Comparison of ENCODE assay signal across 10 mouse cellular contexts in genomic region chr1:182130830-182131229, GRCm38 (mm10). TPM values are rescaled to one million over a fixed set of nuclear protein-coding genes. Genes with fewer than 3 reads are reported as not detected.
DNase-seq lines count a peak whose midpoint lies in the region; ATAC-seq and TF ChIP-seq lines count a peak whose summit lies in the region.
"Had no signal": no experiment of that assay in that cellular context is flagged by ENCODE, and none has a peak within 500 bp of the region (broad histone marks: within the 10 kb centered on the region; RNA-seq: fewer than 3 reads in every experiment).

No protein-coding gene starts in this region.

- no peaks in the 10 kb centered on the region for H3K27me3 ChIP-seq in liver, adult 2 months (ENCODE audit: control insufficient read depth, insufficient read depth, low read length)
- no peaks in the 10 kb centered on the region for H3K27me3 ChIP-seq in liver, embryonic 11.5 days (replicated peaks; ENCODE audit: control insufficient read depth, insufficient read depth, low read length)
- H3K27me3 ChIP-seq in splenic B cell, adult 2 months (ENCODE audit: control insufficient read depth, insufficient read depth, low read length, poor library complexity, severe bottlenecking): no peaks in the 10 kb centered on the region
- H3K27me3 ChIP-seq: embryonic facial prominence, embryonic 13.5 days had no signal

- TF ChIP-seq POLR2A in liver, adult 2 months (IDR thresholded peaks at IDR 0.05; ENCODE audit: extremely low read depth, insufficient read depth, low read length): no peak
- no peak for TF ChIP-seq POLR2A in embryonic fibroblast, embryonic 13.5 days (IDR thresholded peaks at IDR 0.05; ENCODE audit: low read depth, low read length)

- no peaks in the 10 kb centered on the region for H3K9me3 ChIP-seq in liver, embryonic 11.5 days (ENCODE audit: control insufficient read depth, low read length)
- H3K9me3 ChIP-seq: embryonic facial prominence, embryonic 13.5 days; G1E had no signal

- peaks cover 17% of the 10 kb centered on the region; the same call in 1 of the 2 replicates for H3K36me3 ChIP-seq in liver, adult 2 months (ENCODE audit: control insufficient read depth, insufficient read depth, low read length)
- H3K36me3 ChIP-seq in liver, embryonic 11.5 days (ENCODE audit: control insufficient read depth, insufficient read depth, low read length): peaks cover 13% of the 10 kb centered on the region; the same call in 1 of the 2 replicates
- peaks cover 1% of the 10 kb centered on the region for H3K36me3 ChIP-seq in splenic B cell, adult 2 months (ENCODE audit: control insufficient read depth, insufficient read depth, low read length, poor library complexity, severe bottlenecking)

- peak; percentile 82 for TF ChIP-seq CTCF in liver, adult 2 months (IDR thresholded peaks at IDR 0.05; ENCODE audit: low read depth, low read length)
- TF ChIP-seq CTCF in embryonic fibroblast, embryonic 13.5 days (IDR thresholded peaks at IDR 0.05; ENCODE audit: borderline replicate concordance, insufficient read depth, low read length): peak; percentile 54; the same call in 1 of the 2 replicates

- H3K27ac ChIP-seq in liver, adult 2 months (replicated peaks; ENCODE audit: insufficient read depth, low read depth, low read length): no peak overlapping the region
- H3K27ac ChIP-seq in liver, embryonic 11.5 days (ENCODE audit: low read depth, low read length): no peak overlapping the region
- H3K27ac ChIP-seq in embryonic fibroblast, embryonic 13.5 days (ENCODE audit: insufficient read depth, low read length): no peak overlapping the region
- H3K27ac ChIP-seq: embryonic facial prominence, embryonic 13.5 days had no signal

- H3K4me2 ChIP-seq in liver, embryonic 11.5 days: no peak overlapping the region
- H3K4me2 ChIP-seq: embryonic facial prominence, embryonic 13.5 days had no signal

- H3K9ac ChIP-seq in liver, adult 2 months (ENCODE audit: low read depth, low read length): no peak overlapping the region
- no peak overlapping the region for H3K9ac ChIP-seq in liver, embryonic 11.5 days (ENCODE audit: low read depth, low read length)
- H3K9ac ChIP-seq: embryonic facial prominence, embryonic 13.5 days had no signal

- peaks cover 16% of the 10 kb centered on the region; the same call in 1 of the 2 replicates for H3K4me1 ChIP-seq in liver, adult 2 months (ENCODE audit: control insufficient read depth, insufficient read depth, low read length)
- H3K4me1 ChIP-seq in liver, embryonic 11.5 days (replicated peaks; ENCODE audit: control insufficient read depth, insufficient read depth, low read length): peaks cover 5% of the 10 kb centered on the region
- H3K4me1 ChIP-seq in embryonic fibroblast, embryonic 13.5 days (ENCODE audit: control insufficient read depth, insufficient read depth, low read length): 0 out of 2 replicates have a peak, but pooled peaks cover 4% of the 10 kb centered on the region

- 68% methylated on average over 2 of the region's 2 CpGs for whole genome bisulfite sequencing in liver, adult 2 months
- WGBS in liver, embryonic 11.5 days: 46% methylated on average over 2 of the region's 2 CpGs

- no peak for ATAC-seq in liver, embryonic 11.5 days (replicated peaks; ENCODE audit: low FRiP score)

- no peak overlapping the region for H3K4me3 ChIP-seq in liver, adult 2 months (ENCODE audit: insufficient read depth, low read depth, low read length)
- H3K4me3 ChIP-seq in liver, embryonic 11.5 days (ENCODE audit: low read depth, low read length): no peak overlapping the region
- H3K4me3 ChIP-seq in embryonic fibroblast, embryonic 13.5 days (ENCODE audit: insufficient read depth, low read length): no peak overlapping the region
- H3K4me3 ChIP-seq: embryonic facial prominence, embryonic 13.5 days had no signal

- H3K79me2 ChIP-seq in liver, adult 2 months (ENCODE audit: control insufficient read depth, insufficient read depth, low read length): peaks cover 21% of the 10 kb centered on the region

- peak; percentile 35 to 51 for DNase-seq in adrenal gland, postnatal 36 days
- no peak for DNase-seq in adrenal gland, adult 8-10 months
- peak; percentile 18 for DNase-seq in liver, adult 2 months (ENCODE audit: extremely low read depth, low read depth, low spot score)
- DNase-seq in liver, embryonic 11.5 days (ENCODE audit: low spot score): no peak
- DNase-seq in splenic B cell, adult 2 months (ENCODE audit: low read depth, low spot score): peak; percentile 64
- no peak for DNase-seq in Muller cell, postnatal 12 days (ENCODE audit: inconsistent ontology term)
- DNase-seq in right cerebral cortex, postnatal 36 days (ENCODE audit: low spot score in 2 of 2): no peak

RNA-seq across cellular contexts. Expression of gene Srp9, which starts 6.3 kb away (rescaled TPM):
- 10 to 100 TPM; 57.1 to 72.5 TPM for total RNA-seq in adrenal gland, postnatal 36 days (2021)
- total RNA-seq in adrenal gland, adult 8-10 months (2022): 10 to 100 TPM; 53.2 to 85.2 (median 69.2) TPM
- 109 and 110 TPM in 2 replicates for total RNA-seq in liver, adult 2 months (2014; rRNA removed)
- polyA plus RNA-seq in liver, adult 2 months (2012; rRNA removed): 47.7 TPM in 2 replicates
- 147 and 160 TPM in 2 replicates for polyA plus RNA-seq in liver, embryonic 11.5 days (2014; fragmentation: Nextera tagmentation; extraction: Ambion mirVana)
- polyA plus RNA-seq in embryonic fibroblast, embryonic 13.5 days (2011; ENCODE audit: insufficient read length, low read depth, missing spikeins): 86.9 and 91.6 TPM in 2 replicates

RNA-seq across cellular contexts. Expression of gene Vmn1r1, which starts 33.5 kb away (rescaled TPM):
- total RNA-seq in adrenal gland, postnatal 36 days (2021): not detected
- total RNA-seq in adrenal gland, adult 8-10 months (2022): not detected
- not detected in 2 replicates for total RNA-seq in liver, adult 2 months (2014; rRNA removed)
- not detected in 2 replicates for polyA plus RNA-seq in liver, adult 2 months (2012; rRNA removed)
- polyA plus RNA-seq in liver, embryonic 11.5 days (2014; fragmentation: Nextera tagmentation; extraction: Ambion mirVana): not detected in 2 replicates
- polyA plus RNA-seq in embryonic fibroblast, embryonic 13.5 days (2011; ENCODE audit: insufficient read length, low read depth, missing spikeins): not detected in 2 replicates
- polyA plus RNA-seq: embryonic facial prominence, embryonic 13.5 days; G1E had no signal

Comparison
In these comparisons a context has a peak if more than half of its experiments do, and no peak if none do; other contexts are left out.
1. DNase-seq: peak in adrenal gland, postnatal 36 days (2 of 2), liver, adult 2 months (single experiment) and splenic B cell, adult 2 months (single experiment); none in adrenal gland, adult 8-10 months (single experiment), liver, embryonic 11.5 days (single experiment), Muller cell, postnatal 12 days (single experiment) and right cerebral cortex, postnatal 36 days (0 of 2).